Mouse (Mus musculus): ENCODE results near the gene Eci2. TPM values are rescaled to one million over a fixed set of nuclear protein-coding genes. Genes with fewer than 3 reads are reported as not detected.

Gene Eci2
- 201 and 227 TPM in 2 replicates for polyA plus RNA-seq (2015; fragmentation: Nextera tagmentation; extraction: Ambion mirVana)

GRCm38 (mm10) chr13:35026879-35027278, at the start of gene Eci2:
TSS of gene Eci2 (minus strand) at chr13:35027096.

GRCm38 (mm10) chr13:34963511-34964397, 63.1 kb downstream of the Eci2 start, which contains the start of gene Eci3:
TSS of gene Eci3 (minus strand) at chr13:34963810.

Other genes starting within 250 kb of the Eci2 start
- gene Prpf4b, start 151.8 kb downstream of the Eci2 start, polyA plus RNA-seq (2015; fragmentation: Nextera tagmentation; extraction: Ambion mirVana), result 36.2 and 50.6 TPM in 2 replicates
- 3.5 and 5.3 TPM in 2 replicates for gene Fam217a, start 102.8 kb downstream of the Eci2 start, polyA plus RNA-seq (2015; fragmentation: Nextera tagmentation; extraction: Ambion mirVana)
- gene 4933417A18Rik, start 102.7 kb downstream of the Eci2 start, polyA plus RNA-seq (2015; fragmentation: Nextera tagmentation; extraction: Ambion mirVana), result not detected in 2 replicates
- gene Eci3, start 63.3 kb downstream of the Eci2 start, polyA plus RNA-seq (2015; fragmentation: Nextera tagmentation; extraction: Ambion mirVana), result 1.0 and 1.3 TPM in 2 replicates